Mouse (Mus musculus) 3134 (cell line): ENCODE results near the gene H2-M10.6.

Source experiments
- DNase-seq: peaks from one replicate; pipeline ENCODE4 v3.0.0-alpha.2; 2011; ENCODE audit warnings: low spot score; ENCODE audit not compliant: insufficient read length; ENCODE audit errors: extremely low read depth

H2-M10.6 gene

DNA sequence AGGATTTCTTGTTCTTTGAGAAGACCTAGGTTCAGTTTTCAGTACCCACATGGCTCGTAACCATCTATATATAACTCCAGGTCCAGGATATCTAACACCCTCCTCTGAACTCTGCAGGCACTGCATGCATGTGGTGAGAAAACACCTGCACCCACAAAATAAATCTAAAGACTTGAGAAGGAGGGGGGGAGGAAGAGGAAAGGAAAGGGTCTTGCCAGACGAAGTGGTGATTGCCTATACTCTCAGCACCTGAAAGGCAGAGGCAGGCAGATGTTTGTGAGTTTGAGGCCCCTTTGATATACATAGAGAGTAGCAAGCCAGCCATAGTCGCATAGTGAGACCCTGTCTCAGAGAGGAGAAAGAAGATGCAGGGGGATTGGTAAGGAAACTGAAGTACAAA, 28.0 kb downstream of the H2-M10.6 start:
- DNase-seq = no peak

DNA sequence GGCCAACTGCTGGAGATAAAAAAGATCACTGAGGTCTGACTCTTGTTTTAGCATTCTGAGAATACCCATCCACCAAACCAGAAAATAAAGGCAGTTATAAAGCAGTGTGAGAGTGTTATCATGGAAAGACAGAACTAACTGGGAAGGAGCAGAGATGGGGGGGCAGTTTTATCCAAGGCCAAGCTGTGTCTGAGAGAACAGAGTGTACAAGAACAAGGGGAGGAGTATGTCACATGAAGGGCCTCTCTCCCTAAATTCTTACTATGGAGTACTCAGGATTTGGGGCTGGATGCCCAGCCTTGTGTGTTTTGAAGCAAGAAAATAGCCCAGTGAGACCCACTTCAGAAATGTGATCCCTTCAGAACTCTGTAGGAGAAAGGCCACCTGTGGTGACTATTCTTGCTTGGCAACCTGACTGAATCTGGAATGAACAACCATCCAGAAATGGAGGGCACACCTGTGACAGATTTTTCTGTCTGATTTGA, 29.0 kb downstream of the H2-M10.6 start:
- DNase-seq = no peak

DNA sequence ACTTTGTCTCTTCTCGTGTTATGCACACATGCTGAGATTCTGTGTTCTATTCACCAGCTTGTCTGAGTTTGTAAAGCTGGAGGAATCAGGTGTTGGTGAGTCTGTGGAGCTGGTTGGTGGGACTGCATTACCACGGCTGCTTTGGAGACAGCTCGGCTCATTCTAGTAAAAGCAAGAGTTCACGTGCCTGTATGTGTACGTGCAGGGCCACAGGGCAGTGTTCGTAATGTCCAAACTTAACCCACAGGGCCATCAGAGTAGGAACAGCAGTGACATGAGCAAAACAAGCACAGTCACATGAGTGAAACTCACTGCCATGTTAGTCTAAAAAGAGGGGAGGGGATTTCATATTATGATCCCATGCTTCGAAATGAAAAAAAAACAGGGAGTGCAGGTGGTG, 31.7 kb downstream of the H2-M10.6 start:
- no peak for DNase-seq

DNA sequence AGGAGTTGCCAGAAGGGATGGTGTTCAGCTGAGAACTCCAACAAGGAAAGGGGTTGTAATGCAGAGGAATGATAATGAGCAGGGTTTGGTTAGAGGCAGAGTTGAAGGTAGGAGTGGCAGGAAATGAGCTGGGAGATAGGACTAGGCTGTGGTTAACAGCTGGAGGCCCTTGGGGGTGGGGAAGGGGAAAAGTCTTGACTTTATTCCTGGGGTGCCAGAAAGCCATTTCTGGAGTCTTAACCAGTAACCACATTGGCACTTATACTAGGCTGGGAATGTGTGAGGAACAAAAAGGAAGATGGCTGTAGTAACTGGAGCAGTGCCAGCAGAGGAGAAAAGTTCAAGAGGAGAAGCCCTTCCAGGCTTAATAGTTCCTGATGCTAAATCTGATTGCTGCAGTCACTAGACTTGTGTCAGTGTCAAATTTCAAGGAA, 32.3 kb downstream of the H2-M10.6 start:
- no peak for DNase-seq

DNA sequence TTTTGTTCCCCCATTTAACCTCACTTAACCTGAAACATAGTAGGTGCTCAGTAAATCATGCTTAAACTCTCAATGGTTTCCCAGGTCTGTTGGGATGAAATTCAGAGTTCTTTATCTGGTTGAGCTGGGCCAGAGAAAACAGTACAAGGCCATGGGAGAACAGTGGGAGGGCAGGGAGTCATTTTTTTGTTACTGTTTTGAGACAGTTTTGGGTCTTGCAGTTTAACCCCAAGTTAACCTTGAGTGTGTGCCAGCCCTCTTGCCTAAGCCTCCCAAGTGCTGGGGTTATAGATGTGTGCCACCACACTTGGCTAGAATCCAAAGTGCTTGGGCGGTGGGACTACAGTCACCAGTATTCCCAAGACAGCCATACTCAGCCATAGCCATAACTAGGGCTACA, 32.8 kb downstream of the H2-M10.6 start:
- no peak for DNase-seq

DNA sequence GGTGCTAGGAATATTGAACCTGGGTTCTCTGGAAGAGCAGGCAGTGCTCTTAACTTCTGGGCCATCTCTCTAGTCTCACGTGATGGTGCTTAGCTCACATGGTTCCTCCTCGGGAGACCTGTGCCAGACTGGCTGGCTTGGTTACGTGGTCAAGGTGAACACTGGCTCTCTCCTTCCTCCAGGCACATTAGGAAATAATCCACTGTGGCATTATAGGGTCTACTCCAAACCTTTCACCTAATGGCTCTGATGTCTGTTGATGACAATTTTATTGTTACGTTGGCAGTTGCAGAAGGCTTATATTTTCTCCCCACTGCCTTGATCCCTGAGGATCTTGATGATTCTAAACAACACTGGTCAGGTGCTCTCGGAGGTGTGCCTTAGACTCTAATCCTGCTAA, 36.9 kb downstream of the H2-M10.6 start:
- DNase-seq = no peak

DNA sequence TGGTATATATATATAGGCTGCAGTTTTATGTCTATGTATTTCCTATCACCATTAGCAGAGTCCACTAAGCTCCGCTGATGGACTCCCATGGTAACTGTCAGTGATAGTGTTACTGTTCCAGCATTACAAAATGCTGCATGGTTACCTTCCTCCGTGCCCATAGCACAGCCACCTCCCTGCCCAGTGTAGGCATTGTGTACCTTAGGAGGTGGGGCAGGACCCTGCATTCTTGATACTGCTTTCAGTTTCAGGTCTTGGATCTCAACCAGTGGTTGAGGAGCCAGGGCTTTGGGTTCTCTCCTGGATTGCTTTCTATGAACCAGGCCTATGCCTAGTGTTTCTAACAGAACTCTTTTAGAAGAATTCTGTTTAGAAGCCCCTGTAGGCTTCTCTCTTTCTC, 38.0 kb downstream of the H2-M10.6 start:
- no peak for DNase-seq

DNA sequence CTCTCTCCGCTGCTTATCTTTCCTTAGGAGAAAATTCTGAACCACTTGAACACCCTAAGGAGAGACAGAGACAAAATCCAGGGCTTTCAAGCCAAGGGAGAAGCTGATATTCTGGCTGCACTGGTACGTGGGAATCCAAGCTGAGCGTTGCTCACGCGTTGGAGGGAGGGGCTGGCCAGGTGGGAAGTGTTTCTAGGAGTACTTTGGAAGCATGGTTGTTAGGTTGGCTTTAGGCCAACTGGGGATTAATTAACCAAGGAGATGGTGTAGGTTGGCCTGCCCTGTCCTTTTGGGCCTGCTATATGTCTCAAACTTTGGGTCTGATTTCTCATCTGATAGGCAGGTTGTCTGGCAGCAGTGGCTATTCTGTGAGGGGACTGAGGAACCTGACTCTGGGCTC, 39.2 kb downstream of the H2-M10.6 start:
- DNase-seq = no peak

DNA sequence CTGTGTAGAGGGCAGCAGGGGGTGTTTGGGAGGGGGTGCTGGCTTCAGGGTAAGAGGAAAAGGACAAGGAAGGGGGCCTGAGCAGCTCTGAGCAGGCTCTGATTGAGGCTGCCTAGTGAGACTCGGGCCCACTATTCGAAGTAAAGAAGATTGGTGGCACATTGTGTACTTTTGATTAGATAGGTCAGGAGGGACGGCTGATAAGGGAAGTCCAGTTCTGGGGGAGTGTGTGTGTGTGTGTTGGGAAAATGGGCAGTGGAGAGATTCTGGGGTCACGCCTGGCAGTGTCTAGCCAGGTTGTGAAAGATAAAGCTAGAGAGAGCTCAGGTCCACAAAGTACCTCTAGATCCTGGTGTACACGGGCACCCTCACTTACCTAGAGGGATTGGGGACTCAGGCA, 39.7 kb downstream of the H2-M10.6 start:
- no peak for DNase-seq

DNA sequence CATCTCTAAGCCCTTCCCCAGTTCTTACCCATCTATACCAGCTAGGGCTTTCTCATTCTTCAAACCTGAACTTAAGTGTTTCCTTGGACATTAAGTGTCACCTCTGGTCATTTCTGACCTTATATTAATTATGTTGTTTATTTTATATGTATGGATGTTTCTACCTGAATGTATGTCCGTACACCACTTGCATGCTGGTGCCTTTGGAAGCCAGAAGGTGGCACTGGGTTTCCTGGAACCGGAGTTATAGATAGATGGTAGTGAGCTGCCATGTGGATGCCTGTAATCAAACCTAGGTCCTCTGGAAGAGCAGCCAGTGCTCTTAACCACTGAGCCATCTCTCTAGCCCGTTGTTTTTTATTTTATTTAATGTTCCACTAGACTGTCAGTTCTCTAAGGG, 43.5 kb downstream of the H2-M10.6 start:
- DNase-seq = no peak

DNA sequence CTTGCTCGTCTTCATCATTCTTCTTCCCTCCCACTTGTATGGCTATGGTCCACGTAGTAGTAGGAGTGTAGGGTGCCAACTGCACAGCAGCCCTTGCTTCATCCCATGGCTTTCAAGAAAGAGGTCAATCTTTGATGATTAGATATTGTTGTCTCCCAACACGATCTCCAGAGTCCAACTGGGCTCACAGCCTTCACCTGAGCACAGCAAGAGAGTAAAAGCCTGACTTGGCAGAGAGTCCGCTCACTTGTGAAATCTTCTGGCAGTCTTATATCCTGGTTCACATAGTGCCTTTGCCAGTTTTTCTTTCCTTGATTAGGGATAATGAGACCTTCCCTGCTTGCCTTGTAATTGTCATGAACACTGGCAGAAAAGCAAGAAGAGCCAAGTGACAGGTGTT, 44.3 kb downstream of the H2-M10.6 start:
- no peak for DNase-seq

DNA sequence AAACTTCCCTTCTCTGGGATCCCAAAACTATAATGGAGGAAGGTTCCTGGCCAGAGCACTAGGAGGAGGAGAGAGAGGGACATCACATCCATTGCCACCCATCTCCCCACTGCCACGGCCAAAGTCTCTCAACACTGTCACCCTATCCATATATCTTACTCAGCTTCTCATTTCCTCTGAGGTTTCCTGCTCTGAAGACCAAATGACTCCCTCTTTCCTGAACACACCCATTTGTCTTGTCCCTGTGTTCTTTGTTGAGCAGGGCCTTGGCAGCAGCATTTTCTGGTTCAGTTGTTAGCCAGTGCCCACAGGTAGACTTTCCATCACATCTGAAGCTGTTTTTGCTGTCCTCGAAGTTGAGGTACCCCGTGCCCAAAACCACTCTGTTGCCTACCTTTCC, 46.2 kb downstream of the H2-M10.6 start:
- DNase-seq = no peak

DNA sequence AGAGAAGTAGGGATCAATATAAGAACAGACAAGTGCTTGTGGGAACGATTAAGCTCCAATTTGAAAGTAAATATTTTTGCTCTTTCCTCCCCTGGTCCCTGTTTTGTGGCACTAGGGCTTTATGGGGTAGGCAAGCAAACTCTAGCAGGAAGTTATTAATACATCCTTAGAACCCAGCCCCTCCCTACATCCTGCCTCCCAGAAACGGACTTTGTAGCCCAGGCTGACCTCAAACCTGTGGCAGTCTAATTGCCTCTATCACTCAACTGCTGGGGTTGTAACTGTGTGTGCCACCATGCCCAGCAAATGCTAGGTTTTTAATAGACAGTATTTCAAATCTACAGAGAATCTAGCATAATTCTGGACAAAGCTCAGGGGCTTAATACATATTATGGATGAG, 49.7 kb downstream of the H2-M10.6 start:
- DNase-seq = no peak
